Mouse (Mus musculus) stomach, postnatal 0 days (tissue): ENCODE measurements around the gene Serinc5.

Experiments
- CTCF ChIP-seq: IDR thresholded peaks from 2 replicates; pipeline ENCODE4 v1.5.1; 2016; ENCODE audit warnings: antibody characterized with exemption, low read depth, mild to moderate bottlenecking, moderate library complexity
- EP300 ChIP-seq: optimal IDR thresholded peaks from 2 replicates; pipeline ENCODE3; 2016; ENCODE audit warnings: antibody characterized with exemption

GRCm38 (mm10) chr13:92739858-92740257, 129.0 kb downstream of the Serinc5 start:
- TF ChIP-seq EP300 (no peak), CTCF (peak; percentile 35)
